Mouse (Mus musculus) CH12.LX (cell line): ENCODE measurements around the gene 1500011B03Rik. TPM values are rescaled to one million over a fixed set of nuclear protein-coding genes. Genes with fewer than 3 reads are reported as not detected.

Source experiments
- DNase-seq: peaks from one replicate; pipeline ENCODE4 v3.0.0-alpha.2; 2013; ENCODE audit errors: extremely low read depth
- H3K27ac ChIP-seq: 2 replicates; pipeline ENCODE4 v1.5.1; 2012; ENCODE audit warnings: low read depth, mild to moderate bottlenecking, control low read depth, moderate library complexity; ENCODE audit not compliant: insufficient read depth
- H3K27me3 ChIP-seq: replicated peaks from 2 replicates; pipeline ENCODE3; 2012; ENCODE audit warnings: inconsistent platforms
- H3K36me3 ChIP-seq, 2 experiments: replicated peaks in 1 of 2; 2 replicates each; pipeline versions ENCODE3 to v1.6.1; 2012; ENCODE audit warnings: inconsistent platforms in 1 of 2, low read length in 1 of 2, mild to moderate bottlenecking in 1 of 2, mixed read lengths in 1 of 2, moderate library complexity in 1 of 2; ENCODE audit not compliant: control insufficient read depth in 1 of 2, insufficient read depth in 1 of 2
- H3K4me1 ChIP-seq, 2 experiments: 2 replicates each; pipeline ENCODE4 v1.6.1; 2012; ENCODE audit warnings: inconsistent platforms in 1 of 2, moderate library complexity in 1 of 2; ENCODE audit not compliant: insufficient read depth in 2 of 2, control insufficient read depth in 1 of 2
- H3K4me2 ChIP-seq: 2 replicates; pipeline ENCODE4 v1.6.1; 2012; ENCODE audit warnings: low read depth, mild to moderate bottlenecking, control low read depth; ENCODE audit not compliant: poor library complexity, insufficient read depth, severe bottlenecking
- H3K4me3 ChIP-seq, 3 experiments: fragments of 150-350 bp in 1 of 3; sonication (generic) in 1 of 3; replicated peaks in 1 of 3; 2 replicates each; pipeline versions ENCODE3 to v1.5.1; 2011 to 2012; ENCODE audit warnings: low read depth in 2 of 3, low read length in 2 of 3, mild to moderate bottlenecking in 2 of 3, moderate library complexity in 2 of 3, control low read depth in 1 of 3, improper control_type of control experiment in 1 of 3, inconsistent platforms in 1 of 3, mixed read lengths in 1 of 3; ENCODE audit not compliant: poor library complexity in 1 of 3
- H3K79me2 ChIP-seq: replicated peaks from 2 replicates; pipeline ENCODE4 v1.6.1; 2012; ENCODE audit warnings: mild to moderate bottlenecking, moderate library complexity; ENCODE audit not compliant: control insufficient read depth, poor library complexity, insufficient read depth, severe bottlenecking; ENCODE audit errors: extremely low read depth
- H3K9ac ChIP-seq: 2 replicates; pipeline ENCODE4 v1.6.1; 2012; ENCODE audit warnings: low read depth, mild to moderate bottlenecking, control low read depth, moderate library complexity; ENCODE audit not compliant: insufficient read depth
- H3K9me3 ChIP-seq: replicated peaks from 2 replicates; pipeline ENCODE3; 2012; ENCODE audit warnings: low read length, inconsistent platforms, mixed read lengths
- BHLHE40 ChIP-seq: IDR thresholded peaks from 2 replicates; pipeline ENCODE4 v1.6.1; 2011; ENCODE audit warnings: mild to moderate bottlenecking, low read depth, low read length, improper control_type of control experiment
- CTCF ChIP-seq, 2 experiments: IDR thresholded peaks in 1 of 2; conservative IDR thresholded peaks in 1 of 2; 2 replicates each; pipeline ENCODE4 v1.5.1; 2011 to 2012; ENCODE audit warnings: low read depth in 2 of 2, low read length in 2 of 2, improper control_type of control experiment in 1 of 2, inconsistent platforms in 1 of 2, mild to moderate bottlenecking in 1 of 2, moderate library complexity in 1 of 2
- GABPA ChIP-seq: IDR thresholded peaks from 2 replicates; pipeline ENCODE4 v1.6.1; 2012; ENCODE audit warnings: low read depth, low read length, improper control_type of control experiment, inconsistent platforms; ENCODE audit not compliant: insufficient replicate concordance
- IRF4 ChIP-seq: IDR thresholded peaks from 2 replicates; pipeline ENCODE4 v1.6.1; 2014; ENCODE audit warnings: low read depth, mild to moderate bottlenecking, inconsistent platforms, low read length, improper control_type of control experiment
- MAX ChIP-seq: IDR thresholded peaks from 2 replicates; pipeline ENCODE4 v1.6.1; 2011; ENCODE audit warnings: low read length, improper control_type of control experiment
- MAZ ChIP-seq: IDR thresholded peaks from 2 replicates; pipeline ENCODE4 v1.6.1; 2012; ENCODE audit warnings: low read depth, mild to moderate bottlenecking, inconsistent platforms, low read length, improper control_type of control experiment, moderate library complexity
- MXI1 ChIP-seq: IDR thresholded peaks from 2 replicates; pipeline ENCODE4 v1.6.1; 2011; ENCODE audit warnings: mild to moderate bottlenecking, low read depth, low read length, improper control_type of control experiment
- NELFE ChIP-seq: IDR thresholded peaks from 2 replicates; pipeline ENCODE4 v1.6.1; 2011; ENCODE audit warnings: low read depth, low read length, improper control_type of control experiment
- POLR2A ChIP-seq: IDR thresholded peaks from 2 replicates; pipeline ENCODE4 v1.6.1; 2011; ENCODE audit warnings: low read depth, mild to moderate bottlenecking, improper control_type of control experiment, low read length
- POLR2AphosphoS2 ChIP-seq: IDR thresholded peaks from 2 replicates; pipeline ENCODE4 v1.6.1; 2011; ENCODE audit warnings: low read depth, low read length, improper control_type of control experiment
- RAD21 ChIP-seq: IDR thresholded peaks from 2 replicates; pipeline ENCODE4 v1.6.1; 2011; ENCODE audit warnings: low read depth, mild to moderate bottlenecking, low read length, improper control_type of control experiment, moderate library complexity
- SMC3 ChIP-seq: IDR thresholded peaks from 2 replicates; pipeline ENCODE4 v1.6.1; 2011; ENCODE audit warnings: low read depth, low read length, improper control_type of control experiment
- TBP ChIP-seq: conservative IDR thresholded peaks from 2 replicates; pipeline ENCODE4 v1.6.1; 2011; ENCODE audit warnings: low read depth, low read length, improper control_type of control experiment
- TCF12 ChIP-seq: IDR thresholded peaks from 2 replicates; pipeline ENCODE4 v1.6.1; 2014; ENCODE audit warnings: low read depth, mild to moderate bottlenecking, inconsistent platforms, low read length, improper control_type of control experiment
- USF1 ChIP-seq: IDR thresholded peaks from 2 replicates; pipeline ENCODE4 v1.6.1; 2014; ENCODE audit warnings: low read depth, mild to moderate bottlenecking, inconsistent platforms, low read length, improper control_type of control experiment
- USF2 ChIP-seq: conservative IDR thresholded peaks from 2 replicates; pipeline ENCODE4 v1.6.1; 2011; ENCODE audit warnings: low read depth, low read length, improper control_type of control experiment
- ZNF384 ChIP-seq: IDR thresholded peaks from 2 replicates; pipeline ENCODE4 v1.6.1; 2012; ENCODE audit warnings: low read depth, low read length, improper control_type of control experiment, inconsistent platforms
- dilution Hi-C: fragments of 300-500 bp; cut with MboI; formaldehyde crosslinking; loops from 2 replicates; pipeline ENCODE4 v1.14.3; 2020; ENCODE audit warnings: low sequenced_read_pairs; ENCODE audit not compliant: extremely low pct_unique_long_range_greater_than_20kb, extremely low pct_ligation_motif_present
- in situ Hi-C: fragments of 300-500 bp; cut with MboI; formaldehyde crosslinking; loops from 3 replicates; pipeline ENCODE4 v1.14.3; 2019; ENCODE audit warnings: low sequenced_read_pairs, low pct_ligation_motif_present, low pct_unique_long_range_greater_than_20kb, mixed read lengths
- polyA plus RNA-seq: library from polyadenylated mRNA; unstranded; fragments of >175 nt; gene quantifications from 2 replicates; pipeline ENCODE4 v1.2.1, GENCODE M21; 2012; ENCODE audit warnings: low read depth; ENCODE audit not compliant: insufficient read length
- total RNA-seq, 2 experiments: library from RNA; depleted of rRNA; stranded (reverse); fragments of 300-350 nt in 1 of 2; fragments of >200 nt in 1 of 2; gene quantifications; 2 replicates each; pipeline ENCODE4 v1.2.3; 2012 to 2014

The 1500011B03Rik gene
- total and polyA plus RNA-seq, 3 experiments = 15.5 to 39.1 (median 31.4) TPM

- peaks cover 50 to 82% of the 10 kb centered on the region in 2 experiments for H3K36me3 ChIP-seq
- in situ Hi-C loops = no loop called here
- no peak overlapping the region for H3K4me3 ChIP-seq
Observed at GRCm38 (mm10) chr5:114766686-114767085, 56.6 kb downstream of the 1500011B03Rik start.

GRCm38 (mm10) chr5:114764812-114765735, 58.2 kb downstream of the 1500011B03Rik start:
- Histone ChIP-seq H3K4me3 (no peak overlapping the region), H3K4me2 (no peak overlapping the region), H3K9me3 (no peaks in the 10 kb centered on the region), H3K27ac (no peak overlapping the region), H3K36me3 (peaks cover 62 to 87% of the 10 kb centered on the region in 2 experiments), H3K79me2 (peaks cover 32% of the 10 kb centered on the region), H3K4me1 (peaks cover 0 to 19% of the 10 kb centered on the region in 2 experiments; a peak in 2 of 4 replicates), H3K9ac (no peak overlapping the region), H3K27me3 (no peaks in the 10 kb centered on the region)
- dilution Hi-C loops = no loop called here
- in situ Hi-C loops = no loop called here
- no peak for DNase-seq
- TF ChIP-seq CTCF (conservative IDR thresholded peaks at IDR 0.05 in 1 of 2, IDR thresholded peaks at IDR 0.05 in 1 of 2; ENCODE audit: low read depth in 2 of 2, low read length in 2 of 2) = peak in 1 of 2 experiments; percentile 50; a peak in 2 of 4 replicates
- no peak for TF ChIP-seq ZNF384
- peak; percentile 30; the same call in 1 of the 2 replicates for TF ChIP-seq SMC3
- no peak for TF ChIP-seq BHLHE40
- TF ChIP-seq RAD21 = peak; percentile 40
- no peak for TF ChIP-seq USF1
- TF ChIP-seq MXI1 = no peak
- TF ChIP-seq POLR2AphosphoS2 = no peak
- no peak for TF ChIP-seq GABPA
- TF ChIP-seq POLR2A = no peak

More at GRCm38 (mm10) chr5:114766686-114767085, 56.6 kb downstream of the 1500011B03Rik start:
- Histone ChIP-seq H3K9me3 (no peaks in the 10 kb centered on the region), H3K27me3 (no peaks in the 10 kb centered on the region), H3K27ac (no peak overlapping the region), H3K9ac (no peak overlapping the region), H3K4me2 (no peak overlapping the region), H3K79me2 (peaks cover 48% of the 10 kb centered on the region)
- DNase-seq = no peak
- TF ChIP-seq USF2 (no peak), SMC3 (no peak), MAX (no peak), ZNF384 (no peak), IRF4 (no peak), TCF12 (no peak), NELFE (no peak), TBP (no peak), MAZ (no peak), POLR2AphosphoS2 (no peak), MXI1 (no peak)
- TF ChIP-seq, all 38 proteins: peak for 0
- dilution Hi-C loops = no loop called here
- H3K4me1 ChIP-seq = peaks cover 2 to 34% of the 10 kb centered on the region in 2 experiments; a peak in 3 of 4 replicates
